Mouse (Mus musculus): Measurements from ENCODE around the gene Ttc21a. TPM values are rescaled to one million over a fixed set of nuclear protein-coding genes. Genes with fewer than 3 reads are reported as not detected.

Gene Ttc21a
- total and polyA plus RNA-seq, 3 experiments, result 0.21 to 0.47 TPM; not detected in 1

- DNase-seq (ENCODE audit: extremely low read depth), result no peak
- Histone ChIP-seq H3K79me2 (replicated peaks; ENCODE audit: control insufficient read depth, extremely low read depth, insufficient read depth, poor library complexity, severe bottlenecking) (no peaks in the 10 kb centered on the region), H3K4me2 (ENCODE audit: insufficient read depth, low read depth, poor library complexity, severe bottlenecking) (peak overlapping the region; percentile 76), H3K9ac (ENCODE audit: insufficient read depth, low read depth) (no peak overlapping the region; the same call in 1 of the 2 replicates), H3K27ac (ENCODE audit: insufficient read depth, low read depth) (no peak overlapping the region), H3K36me3 (replicated peaks in 1 of 2; ENCODE audit: control insufficient read depth in 1 of 2, insufficient read depth in 1 of 2, low read length in 1 of 2) (no peaks in the 10 kb centered on the region), H3K4me1 (ENCODE audit: control insufficient read depth in 1 of 2, insufficient read depth in 2 of 2) (peaks cover 9% of the 10 kb centered on the region in 2 experiments; a peak in 2 of 4 replicates), H3K27me3 (replicated peaks) (peaks cover 23% of the 10 kb centered on the region), H3K4me3 (replicated peaks in 1 of 3; ENCODE audit: low read depth in 2 of 3, low read length in 2 of 3, poor library complexity in 1 of 3) (no peak overlapping the region), H3K9me3 (replicated peaks; ENCODE audit: low read length) (peaks cover 2% of the 10 kb centered on the region)
- in situ Hi-C loops (cut with MboI; ENCODE audit: low pct_ligation_motif_present, low pct_unique_long_range_greater_than_20kb, low sequenced_read_pairs), result no loop called here
- TF ChIP-seq ZMIZ1 (IDR thresholded peaks at IDR 0.05; ENCODE audit: low read depth, low read length) (0 out of 2 replicates have a peak, but pooled peaks have one; percentile 37), ZKSCAN1 (IDR thresholded peaks at IDR 0.05; ENCODE audit: borderline replicate concordance, low read depth, low read length) (no peak), POLR2A (IDR thresholded peaks at IDR 0.05; ENCODE audit: low read depth, low read length) (peak; percentile 33; the same call in 1 of the 2 replicates), CTCF (conservative IDR thresholded peaks at IDR 0.05 in 1 of 2, IDR thresholded peaks at IDR 0.05 in 1 of 2; ENCODE audit: low read depth in 2 of 2, low read length in 2 of 2) (no peak), ELF1 (IDR thresholded peaks at IDR 0.05; ENCODE audit: low read depth, low read length) (no peak; the same call in 1 of the 2 replicates), SIN3A (IDR thresholded peaks at IDR 0.05; ENCODE audit: low read length) (no peak), CHD2 (IDR thresholded peaks at IDR 0.05; ENCODE audit: low read length) (no peak), MAZ (IDR thresholded peaks at IDR 0.05; ENCODE audit: low read depth, low read length) (0 out of 2 replicates have a peak, but pooled peaks have one; percentile 17), USF1 (IDR thresholded peaks at IDR 0.05; ENCODE audit: low read depth, low read length) (no peak), RCOR1 (conservative IDR thresholded peaks at IDR 0.05; ENCODE audit: low read depth, low read length) (no peak), JUN (IDR thresholded peaks at IDR 0.05; ENCODE audit: insufficient read depth, low read depth, low read length) (no peak), MYC (IDR thresholded peaks at IDR 0.05; ENCODE audit: low read depth, low read length) (no peak), RAD21 (IDR thresholded peaks at IDR 0.05; ENCODE audit: low read depth, low read length) (no peak), MXI1 (IDR thresholded peaks at IDR 0.05; ENCODE audit: low read depth, low read length) (0 out of 2 replicates have a peak, but pooled peaks have one; percentile 1), HCFC1 (IDR thresholded peaks at IDR 0.05; ENCODE audit: low read depth, low read length) (no peak), KAT2A (IDR thresholded peaks at IDR 0.05; ENCODE audit: insufficient replicate concordance, low read length) (no peak), BHLHE40 (IDR thresholded peaks at IDR 0.05; ENCODE audit: low read depth, low read length) (peak; percentile 54), IRF4 (IDR thresholded peaks at IDR 0.05; ENCODE audit: low read depth, low read length) (peak; percentile 68), TCF12 (IDR thresholded peaks at IDR 0.05; ENCODE audit: low read depth, low read length) (peak; percentile 53; the same call in 1 of the 2 replicates), ETS1 (conservative IDR thresholded peaks at IDR 0.05; ENCODE audit: low read depth, low read length) (peak; percentile 69), NELFE (IDR thresholded peaks at IDR 0.05; ENCODE audit: low read depth, low read length) (no peak; the same call in 1 of the 2 replicates), MEF2A (IDR thresholded peaks at IDR 0.05; ENCODE audit: borderline replicate concordance, low read depth, low read length) (0 out of 2 replicates have a peak, but pooled peaks have one; percentile 58), JUND (conservative IDR thresholded peaks at IDR 0.05; ENCODE audit: low read depth, low read length) (no peak), SMC3 (IDR thresholded peaks at IDR 0.05; ENCODE audit: low read depth, low read length) (no peak), NRF1 (IDR thresholded peaks at IDR 0.05; ENCODE audit: low read depth, low read length) (no peak), MAFK (IDR thresholded peaks at IDR 0.05; ENCODE audit: insufficient replicate concordance, low read length) (no peak), ZNF384 (IDR thresholded peaks at IDR 0.05; ENCODE audit: low read depth, low read length) (no peak), UBTF (IDR thresholded peaks at IDR 0.05; ENCODE audit: low read depth, low read length) (no peak), USF2 (conservative IDR thresholded peaks at IDR 0.05; ENCODE audit: low read depth, low read length) (no peak), MAX (IDR thresholded peaks at IDR 0.05; ENCODE audit: low read length) (no peak), EP300 (IDR thresholded peaks at IDR 0.05; ENCODE audit: low read length) (no peak), GABPA (IDR thresholded peaks at IDR 0.05; ENCODE audit: insufficient replicate concordance, low read depth, low read length) (no peak), TBP (conservative IDR thresholded peaks at IDR 0.05; ENCODE audit: low read depth, low read length) (no peak), E2F4 (IDR thresholded peaks at IDR 0.05; ENCODE audit: insufficient replicate concordance, low read depth, low read length) (no peak)
- dilution Hi-C loops (cut with MboI; ENCODE audit: extremely low pct_ligation_motif_present, extremely low pct_unique_long_range_greater_than_20kb, low sequenced_read_pairs), result no loop called here
Measured at GRCm38 (mm10) chr9:120001945-120002725, 64.7 kb downstream of the Ttc21a start.
